Mouse (Mus musculus): ENCODE results near the gene Defb36.

Gene Defb36

DNA sequence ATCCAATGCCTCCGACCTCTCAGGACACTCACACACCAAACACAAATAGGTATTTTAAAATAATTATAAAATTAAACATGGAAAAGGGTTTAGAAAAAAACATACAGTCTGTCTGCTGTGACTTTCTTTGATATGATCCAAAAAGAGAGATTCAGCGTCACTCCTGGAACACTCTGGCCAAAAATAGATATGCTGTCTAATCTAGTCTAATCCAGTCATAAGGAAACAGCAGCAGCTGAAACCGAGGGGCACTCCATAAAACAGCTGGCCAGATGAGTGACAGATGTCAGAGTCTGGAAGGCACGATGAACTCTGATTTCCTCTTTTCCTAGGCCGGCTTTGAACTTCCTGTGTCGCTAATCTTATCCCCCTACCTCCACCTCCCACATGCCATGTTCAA lies 12.3 kb downstream of the Defb36 start:
- in situ Hi-C loops (cut with MboI; ENCODE audit: low pct_unique_long_range_greater_than_20kb in 1 of 2, low sequenced_read_pairs in 2 of 2, unreplicated experiment in 1 of 2), result loop anchor here in 1 of 2 experiments (5.0 kb wide), 1 partner anchor 41 kb away; no protein-coding TSS in a partner anchor

GRCm38 (mm10) chr2:152617374-152617773 lies 13.2 kb downstream of the Defb36 start:
- in situ Hi-C loops (cut with MboI; ENCODE audit: low pct_unique_long_range_greater_than_20kb in 1 of 2, low sequenced_read_pairs in 2 of 2, unreplicated experiment in 1 of 2), result loop anchor here in 1 of 2 experiments (5.0 kb wide), 1 partner anchor 40 kb away; no protein-coding TSS in a partner anchor

GRCm38 (mm10) chr2:152620367-152621134 lies 16.4 kb downstream of the Defb36 start:
- in situ Hi-C loops (cut with MboI; ENCODE audit: low pct_unique_long_range_greater_than_20kb in 1 of 2, low sequenced_read_pairs in 2 of 2, unreplicated experiment in 1 of 2), result no loop called here

GRCm38 (mm10) chr2:152622151-152622550 lies 18.0 kb downstream of the Defb36 start:
- in situ Hi-C loops (cut with MboI; ENCODE audit: low pct_unique_long_range_greater_than_20kb in 1 of 2, low sequenced_read_pairs in 2 of 2, unreplicated experiment in 1 of 2), result no loop called here

- in situ Hi-C loops (cut with MboI; ENCODE audit: low pct_unique_long_range_greater_than_20kb in 1 of 2, low sequenced_read_pairs in 2 of 2, unreplicated experiment in 1 of 2), result no loop called here
Observed at GRCm38 (mm10) chr2:152622953-152623352, 18.8 kb downstream of the Defb36 start, which contains the start of gene Defb25. TSS of gene Defb25 (minus strand) at chr2:152623053.

DNA sequence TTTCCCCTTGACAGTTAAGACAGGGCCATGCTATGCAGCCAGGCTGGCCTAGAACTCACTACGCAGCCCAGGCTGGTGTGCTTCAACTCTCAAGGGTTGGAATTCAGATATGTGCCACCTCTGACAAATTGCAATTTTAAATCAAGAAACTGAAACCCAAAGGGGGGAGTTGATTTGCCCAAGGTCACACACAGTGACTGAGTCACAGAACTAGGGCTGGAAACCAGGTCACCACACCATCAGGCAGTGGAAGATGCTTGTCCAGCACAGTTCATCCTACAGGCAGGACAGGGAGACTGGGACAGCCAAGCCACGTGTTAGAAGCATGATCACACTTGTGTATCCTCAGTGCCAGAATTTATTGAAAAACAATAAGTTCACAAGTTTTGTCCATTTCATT lies 20.4 kb downstream of the Defb36 start:
- in situ Hi-C loops (cut with MboI; ENCODE audit: low pct_unique_long_range_greater_than_20kb in 1 of 2, low sequenced_read_pairs in 2 of 2, unreplicated experiment in 1 of 2), result no loop called here

DNA sequence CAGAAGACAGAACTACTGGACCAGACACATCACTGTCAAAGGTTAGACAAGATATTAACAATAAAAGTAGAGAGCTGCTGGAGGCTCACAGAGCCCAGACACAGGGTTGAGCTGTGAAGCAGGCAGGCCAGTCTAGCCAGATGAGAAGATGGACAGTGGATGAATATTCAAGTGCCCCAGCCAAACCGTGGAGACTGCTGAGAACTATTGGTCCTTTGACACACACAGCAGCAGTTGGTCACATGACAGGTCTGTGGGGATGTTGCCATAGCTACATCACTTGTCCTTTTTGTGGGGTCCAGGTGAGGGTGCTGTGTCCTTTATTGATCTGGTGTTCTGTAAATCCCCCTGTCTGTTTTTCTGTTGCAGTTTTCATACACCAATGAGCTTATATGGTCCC lies 21.1 kb downstream of the Defb36 start:
- in situ Hi-C loops (cut with MboI; ENCODE audit: low pct_unique_long_range_greater_than_20kb in 1 of 2, low sequenced_read_pairs in 2 of 2, unreplicated experiment in 1 of 2), result no loop called here

DNA sequence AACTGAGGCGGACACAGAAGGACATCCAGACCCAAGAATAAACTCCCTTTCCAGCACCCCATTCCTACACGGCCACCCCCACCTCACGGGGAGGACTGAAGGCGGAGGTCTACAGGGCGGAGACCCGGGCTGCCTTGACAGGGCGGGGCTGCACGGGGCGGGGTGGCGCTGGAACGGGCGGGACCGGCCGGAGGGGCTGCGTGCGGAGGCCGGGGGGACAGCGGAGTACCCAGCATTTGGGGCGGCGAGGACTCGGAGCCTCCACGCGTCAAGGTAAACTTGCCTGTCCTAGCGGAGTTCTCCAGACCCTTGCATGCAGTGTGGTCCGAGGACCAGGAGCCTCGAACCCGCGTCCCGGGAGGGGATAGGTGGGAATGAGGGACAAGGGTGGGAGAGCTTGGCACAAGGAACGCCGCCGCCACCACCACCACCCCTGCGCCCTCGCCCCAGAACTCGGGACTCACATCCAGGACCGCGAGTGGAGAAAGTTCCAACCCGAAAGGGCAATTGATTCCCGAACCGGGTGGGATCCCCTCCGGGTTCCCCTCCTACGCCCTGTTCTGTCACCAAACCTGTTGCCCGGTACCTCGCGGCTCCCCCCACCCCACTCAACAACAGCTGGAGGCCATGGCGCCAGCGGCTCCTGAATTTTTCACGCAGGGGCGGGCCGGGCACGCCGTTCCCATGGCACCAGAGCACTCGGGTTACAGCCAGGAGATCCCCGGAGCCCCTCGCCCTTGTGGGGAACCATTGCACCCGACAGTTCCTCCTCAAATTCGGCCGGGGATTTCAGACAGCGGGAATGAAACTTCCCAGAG lies 22.9 kb downstream of the Defb36 start, which contains the start of gene Rem1:
Rem1 (plus strand) TSS at position 178 of the 818 bp plus-strand sequence.
- in situ Hi-C loops (cut with MboI; ENCODE audit: low pct_unique_long_range_greater_than_20kb in 1 of 2, low sequenced_read_pairs in 2 of 2, unreplicated experiment in 1 of 2), result no loop called here

DNA sequence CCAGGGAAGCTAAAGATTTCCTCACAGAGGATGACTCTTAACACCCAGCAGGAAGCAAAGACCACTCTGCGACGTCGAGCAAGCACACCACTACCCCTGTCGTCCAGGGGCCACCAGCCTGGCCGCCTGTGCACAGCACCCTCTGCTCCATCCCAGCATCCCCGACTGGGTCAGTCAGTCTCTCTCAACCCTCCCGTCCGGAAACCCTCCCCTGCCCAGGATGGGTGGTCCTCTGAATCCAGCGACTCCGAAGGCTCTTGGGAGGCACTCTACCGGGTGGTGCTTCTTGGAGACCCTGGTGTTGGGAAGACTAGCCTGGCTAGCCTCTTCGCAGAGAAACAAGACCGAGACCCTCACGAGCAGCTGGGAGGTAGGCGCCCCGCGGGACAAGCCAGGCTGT lies 23.9 kb downstream of the Defb36 start:
- in situ Hi-C loops (cut with MboI; ENCODE audit: low pct_unique_long_range_greater_than_20kb in 1 of 2, low sequenced_read_pairs in 2 of 2, unreplicated experiment in 1 of 2), result no loop called here

DNA sequence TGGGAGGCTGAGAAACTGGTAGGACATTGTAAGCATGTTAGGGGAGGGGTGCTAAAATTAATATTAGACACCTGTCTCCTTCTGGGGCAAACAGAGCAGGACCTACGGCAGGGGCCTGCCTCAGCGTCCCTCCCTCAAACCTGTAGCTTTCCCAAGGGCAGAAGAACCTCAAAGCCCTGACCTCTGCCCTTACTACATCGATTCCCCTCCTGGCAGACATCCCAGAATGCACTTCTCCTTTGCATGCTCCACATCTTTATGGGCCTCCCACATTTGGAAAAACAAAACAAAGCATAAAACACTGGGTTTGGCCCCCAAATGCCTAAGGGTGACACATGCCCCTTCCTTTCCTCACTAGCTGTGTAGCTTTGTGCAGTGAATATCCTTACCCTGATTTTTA lies 25.1 kb downstream of the Defb36 start:
- in situ Hi-C loops (cut with MboI; ENCODE audit: low pct_unique_long_range_greater_than_20kb in 1 of 2, low sequenced_read_pairs in 2 of 2, unreplicated experiment in 1 of 2), result no loop called here

GRCm38 (mm10) chr2:152629904-152630303 lies 25.8 kb downstream of the Defb36 start:
- in situ Hi-C loops (cut with MboI; ENCODE audit: low pct_unique_long_range_greater_than_20kb in 1 of 2, low sequenced_read_pairs in 2 of 2, unreplicated experiment in 1 of 2), result no loop called here

DNA sequence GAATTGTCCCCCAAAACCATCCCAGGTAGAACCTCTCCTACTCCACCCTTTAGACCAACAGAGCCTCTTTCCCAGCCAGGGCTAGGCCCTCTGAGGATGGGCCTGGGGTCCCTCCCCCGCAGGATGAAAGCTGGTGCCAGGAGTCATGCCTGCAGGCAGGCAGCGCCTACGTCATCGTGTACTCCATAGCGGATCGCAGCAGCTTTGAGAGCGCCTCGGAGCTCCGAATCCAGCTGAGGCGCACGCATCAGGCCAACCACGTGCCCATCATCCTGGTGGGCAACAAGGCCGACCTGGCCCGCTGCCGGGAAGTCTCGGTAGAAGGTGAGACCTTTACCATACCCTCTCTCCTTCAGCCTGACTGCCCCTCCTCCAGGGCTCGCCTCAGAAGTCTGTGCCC lies 29.2 kb downstream of the Defb36 start:
- in situ Hi-C loops (cut with MboI; ENCODE audit: low pct_unique_long_range_greater_than_20kb in 1 of 2, low sequenced_read_pairs in 2 of 2, unreplicated experiment in 1 of 2), result no loop called here

DNA sequence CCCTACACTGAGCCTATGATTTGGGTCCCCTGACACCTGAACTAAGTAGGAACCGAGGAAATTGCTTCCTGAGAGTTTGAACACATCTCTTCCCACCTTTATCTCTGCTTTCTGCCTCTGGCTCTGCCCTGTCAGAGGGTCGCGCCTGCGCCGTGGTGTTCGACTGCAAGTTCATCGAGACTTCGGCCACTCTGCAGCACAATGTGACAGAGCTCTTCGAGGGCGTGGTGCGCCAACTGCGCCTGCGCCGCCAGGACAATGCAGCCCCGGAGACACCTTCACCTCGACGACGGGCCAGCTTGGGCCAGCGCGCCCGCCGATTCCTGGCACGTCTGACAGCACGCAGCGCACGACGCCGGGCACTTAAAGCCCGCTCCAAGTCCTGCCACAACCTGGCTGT lies 30.2 kb downstream of the Defb36 start:
- in situ Hi-C loops (cut with MboI; ENCODE audit: low pct_unique_long_range_greater_than_20kb in 1 of 2, low sequenced_read_pairs in 2 of 2, unreplicated experiment in 1 of 2), result no loop called here

GRCm38 (mm10) chr2:152636246-152637005 lies 32.3 kb downstream of the Defb36 start:
- in situ Hi-C loops (cut with MboI; ENCODE audit: low pct_unique_long_range_greater_than_20kb in 1 of 2, low sequenced_read_pairs in 2 of 2, unreplicated experiment in 1 of 2), result no loop called here

DNA sequence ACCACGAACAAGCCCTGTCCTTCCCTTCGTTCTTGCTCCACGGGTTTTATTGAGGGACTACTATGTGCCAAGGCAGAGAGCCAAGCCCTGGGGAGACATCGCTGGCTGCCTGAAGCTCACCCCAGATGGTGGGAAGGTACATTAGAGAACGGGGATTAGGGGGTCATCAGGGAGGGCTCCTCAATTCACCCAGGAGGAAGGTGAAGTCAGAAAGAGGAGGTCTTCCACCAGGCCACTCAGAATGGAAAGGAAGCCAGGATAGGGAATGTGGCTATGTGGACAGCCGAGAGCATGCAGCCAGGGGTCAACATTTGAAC lies 32.8 kb downstream of the Defb36 start:
- in situ Hi-C loops (cut with MboI; ENCODE audit: low pct_unique_long_range_greater_than_20kb in 1 of 2, low sequenced_read_pairs in 2 of 2, unreplicated experiment in 1 of 2), result no loop called here

DNA sequence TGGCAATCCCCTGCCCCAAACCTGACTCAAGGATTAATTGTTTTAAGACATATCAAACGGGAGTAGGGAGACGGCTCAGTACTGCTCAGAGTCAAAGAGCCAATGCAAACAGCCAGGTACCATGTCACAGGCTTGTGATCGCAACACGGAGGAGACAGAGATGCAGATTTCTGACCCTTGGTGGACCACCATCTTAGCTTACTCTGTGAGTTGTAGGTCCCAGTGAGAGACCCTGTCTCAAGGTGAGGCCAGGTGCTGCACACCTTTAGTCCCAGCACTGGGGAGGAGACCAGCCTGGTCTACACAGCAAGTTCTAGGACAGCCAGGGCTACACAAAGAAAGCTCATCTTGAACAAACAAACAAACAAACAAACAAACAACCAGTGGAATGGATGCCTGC lies 33.3 kb downstream of the Defb36 start:
- in situ Hi-C loops (cut with MboI; ENCODE audit: low pct_unique_long_range_greater_than_20kb in 1 of 2, low sequenced_read_pairs in 2 of 2, unreplicated experiment in 1 of 2), result no loop called here

DNA sequence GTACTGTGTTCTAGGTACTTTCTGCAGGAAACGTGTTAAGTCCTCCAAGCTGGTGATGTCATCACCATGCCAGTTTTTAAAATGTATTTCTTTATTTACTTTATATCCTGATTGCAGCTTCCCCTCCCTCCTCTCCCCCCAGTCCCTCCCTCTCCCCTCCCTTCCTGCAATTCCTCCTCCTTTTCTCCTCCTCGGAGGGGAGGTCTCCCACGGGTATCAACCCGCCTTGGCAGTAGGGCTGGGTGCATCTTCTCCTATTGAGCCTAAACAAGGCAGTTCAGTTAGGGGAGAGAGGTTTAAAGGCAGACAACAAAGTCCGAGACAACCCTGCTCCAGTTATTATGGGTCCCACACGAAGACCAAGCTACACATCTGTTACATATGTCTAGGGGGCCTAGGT lies 34.7 kb downstream of the Defb36 start:
- in situ Hi-C loops (cut with MboI; ENCODE audit: low pct_unique_long_range_greater_than_20kb in 1 of 2, low sequenced_read_pairs in 2 of 2, unreplicated experiment in 1 of 2), result no loop called here

- in situ Hi-C loops (cut with MboI; ENCODE audit: low pct_unique_long_range_greater_than_20kb in 1 of 2, low sequenced_read_pairs in 2 of 2, unreplicated experiment in 1 of 2), result no loop called here
Observed at GRCm38 (mm10) chr2:152639406-152640113, 35.4 kb downstream of the Defb36 start.
